Mouse (Mus musculus) intestine, embryonic 16.5 days (tissue): ENCODE measurements at regions not wholly inside any gene's neighbourhood (a gene's known extent, or its start where the extent isn't known, plus 50 kb on each side); places are given as distances from the start of the nearest gene placed in this dataset.
"Not testable (repeated sequence)": the region's sequence is repeated elsewhere in the genome, so short reads cannot be mapped to it uniquely, and the experiment has no call there.

Source experiments
- ATAC-seq: fragments of 200-750 bp; cut with Nextera tagmentation; 2 replicates; pipeline ENCODE4 v1.8.0; 2017; ENCODE audit warnings: moderate TSS enrichment, moderate library complexity
- H3K27ac ChIP-seq: fragments of 300-500 bp; sonication (generic); 2 replicates; pipeline ENCODE4 v1.5.1; 2014; ENCODE audit warnings: mild to moderate bottlenecking, low read length
- H3K27me3 ChIP-seq: fragments of 300-500 bp; sonication (generic); replicated peaks from 2 replicates; pipeline ENCODE4 v1.6.1; 2014; ENCODE audit warnings: low read length, control low read depth, mixed read lengths; ENCODE audit not compliant: control insufficient read depth, insufficient read depth
- H3K36me3 ChIP-seq: fragments of 300-500 bp; sonication (generic); 2 replicates; pipeline ENCODE4 v1.6.1; 2014; ENCODE audit warnings: low read length, control low read depth; ENCODE audit not compliant: control insufficient read depth, insufficient read depth
- H3K4me1 ChIP-seq: fragments of 300-500 bp; sonication (generic); 2 replicates; pipeline ENCODE4 v1.6.1; 2014; ENCODE audit warnings: low read length, control low read depth, mixed read lengths; ENCODE audit not compliant: control insufficient read depth, insufficient read depth
- H3K4me2 ChIP-seq: fragments of 300-500 bp; sonication (generic); 2 replicates; pipeline ENCODE4 v1.6.1; 2014; ENCODE audit warnings: low read depth, low read length, control low read depth
- H3K4me3 ChIP-seq: fragments of 300-500 bp; sonication (generic); 2 replicates; pipeline ENCODE4 v1.5.1; 2014; ENCODE audit warnings: mild to moderate bottlenecking, low read length
- H3K9ac ChIP-seq: fragments of 300-500 bp; sonication (generic); 2 replicates; pipeline ENCODE4 v1.6.1; 2014; ENCODE audit warnings: low read depth, low read length
- H3K9me3 ChIP-seq: fragments of 300-500 bp; sonication (generic); 2 replicates; pipeline ENCODE4 v1.6.1; 2016; ENCODE audit warnings: low read length, control low read depth; ENCODE audit not compliant: control insufficient read depth
- WGBS: fragments of 180-500 bp; shearing (Covaris S2); extraction: QIAGEN DNeasy Blood & Tissue Kit; methylation state at CpG from one replicate; pipeline ENCODE4 v1.1.7; 2014; 5-methylcytosine and 5-hydroxymethylcytosine counted together

DNA sequence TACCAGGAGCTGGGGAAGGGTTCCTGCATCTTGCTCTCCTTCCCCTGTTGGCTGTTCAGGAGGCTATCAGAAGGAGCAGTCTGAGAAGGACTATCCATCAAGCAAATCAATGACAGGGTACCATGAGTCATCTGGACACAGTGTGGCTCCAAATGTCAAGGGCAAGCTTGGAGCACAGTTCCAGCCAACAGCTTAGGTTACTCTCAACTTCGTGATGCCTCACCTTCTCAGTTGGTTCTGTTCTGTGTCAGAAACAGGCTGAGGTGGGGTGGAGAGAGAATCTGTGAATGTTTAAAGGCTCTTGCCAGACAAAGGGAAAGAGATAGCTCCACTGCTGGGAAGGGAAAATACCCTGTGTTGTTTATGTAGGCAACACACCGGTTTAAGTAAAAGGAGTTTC is 141.9 kb downstream of the Ube2e3 start:
- Histone ChIP-seq H3K9me3 (no peaks in the 10 kb centered on the region), H3K27ac (no peak overlapping the region), H3K4me2 (no peak overlapping the region), H3K9ac (no peak overlapping the region), H3K36me3 (no peaks in the 10 kb centered on the region), H3K27me3 (no peaks in the 10 kb centered on the region), H3K4me3 (no peak overlapping the region), H3K4me1 (no peaks in the 10 kb centered on the region)
- ATAC-seq: no peak
- 44% methylated on average over 2 of the region's 2 CpGs for WGBS

GRCm38 (mm10) chr2:79010273-79010672 is 142.3 kb downstream of the Ube2e3 start:
- H3K4me3 ChIP-seq: no peak overlapping the region
- no peak overlapping the region for H3K4me2 ChIP-seq
- WGBS: 73% methylated on average over 2 of the region's 2 CpGs
- no peaks in the 10 kb centered on the region for H3K27me3 ChIP-seq
- no peak for ATAC-seq
- H3K36me3 ChIP-seq: no peaks in the 10 kb centered on the region
- H3K4me1 ChIP-seq: no peaks in the 10 kb centered on the region
- no peak overlapping the region for H3K27ac ChIP-seq
- no peaks in the 10 kb centered on the region for H3K9me3 ChIP-seq
- no peak overlapping the region for H3K9ac ChIP-seq

DNA sequence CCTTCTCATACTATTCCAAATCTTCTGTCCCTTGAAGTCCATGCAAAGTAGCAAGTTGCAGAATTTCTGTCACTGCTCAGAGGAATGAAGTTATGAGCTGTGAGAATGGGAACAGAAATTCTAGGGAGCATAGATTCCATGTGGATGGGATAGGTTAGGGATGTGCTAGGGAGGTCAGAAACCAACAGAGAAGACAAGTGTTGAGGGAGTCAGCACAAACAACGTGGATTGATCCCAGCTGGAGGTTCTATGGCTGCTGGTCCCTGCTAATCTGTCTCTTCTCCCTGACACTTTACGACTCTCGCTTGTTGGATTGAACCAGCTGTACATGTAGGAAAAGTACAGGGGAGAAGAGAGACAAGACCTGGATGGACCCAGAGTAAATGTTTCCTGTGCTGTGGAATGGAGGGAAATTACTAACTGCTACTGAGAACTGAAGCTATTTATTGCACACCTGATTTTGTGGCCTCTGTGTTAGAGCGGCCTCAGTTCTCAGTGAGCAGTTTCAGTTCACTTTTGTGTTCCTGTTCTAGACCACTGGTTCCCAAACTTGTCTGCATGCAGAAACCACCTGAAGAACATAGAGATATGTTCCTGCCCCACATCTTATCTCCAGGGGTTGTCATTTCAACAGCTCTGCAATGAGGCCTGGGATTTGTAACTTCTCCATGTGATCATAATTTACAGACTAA is 151.0 kb downstream of the Ube2e3 start:
- Histone ChIP-seq H3K4me2 (no peak overlapping the region), H3K4me3 (no peak overlapping the region), H3K9me3 (no peaks in the 10 kb centered on the region), H3K27me3 (no peaks in the 10 kb centered on the region), H3K4me1 (no peaks in the 10 kb centered on the region), H3K9ac (no peak overlapping the region), H3K27ac (no peak overlapping the region), H3K36me3 (no peaks in the 10 kb centered on the region)
- 64% methylated on average over 4 of the region's 4 CpGs for WGBS
- no peak for ATAC-seq

DNA sequence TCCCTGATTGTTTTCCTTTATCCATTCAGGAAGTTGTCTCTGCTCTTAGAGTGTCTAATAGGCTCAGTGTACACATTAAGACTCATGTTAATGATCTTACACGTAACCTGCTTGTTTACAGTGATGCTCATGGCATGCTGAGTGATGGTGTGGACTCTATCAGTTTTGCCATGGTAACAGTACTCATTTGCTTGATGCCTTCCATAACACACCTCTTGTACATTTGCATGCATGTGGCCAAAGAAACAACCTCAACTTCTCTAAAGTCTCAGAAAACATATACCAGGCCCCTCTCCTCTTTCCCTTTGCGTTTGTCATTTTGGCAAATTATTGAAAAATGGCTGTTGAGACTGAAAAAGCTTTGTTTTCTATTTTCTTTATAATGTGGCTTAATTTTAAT is 155.0 kb downstream of the Ube2e3 start:
- no peaks in the 10 kb centered on the region for H3K36me3 ChIP-seq
- H3K27ac ChIP-seq: no peak overlapping the region
- no peaks in the 10 kb centered on the region for H3K9me3 ChIP-seq

DNA sequence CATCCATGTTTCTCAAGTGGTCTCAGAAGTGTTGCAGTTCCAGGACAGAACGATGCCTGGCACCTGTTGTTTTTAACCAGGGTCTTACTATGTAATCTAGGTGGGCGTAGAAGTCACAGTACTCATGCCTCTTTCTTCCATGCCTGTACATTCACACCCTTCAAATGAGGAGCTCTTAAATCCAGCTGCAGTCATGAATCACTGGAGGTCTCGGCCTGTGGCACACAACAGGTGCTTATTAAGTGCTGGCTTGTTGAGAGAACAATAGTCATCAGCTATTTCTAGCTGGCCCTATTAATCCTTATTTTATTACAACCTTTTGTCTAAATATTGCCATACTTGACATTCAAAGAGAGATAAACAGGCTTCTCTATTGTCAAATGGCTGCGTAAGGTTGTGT is 157.8 kb downstream of the Ube2e3 start:
- whole genome bisulfite sequencing: 71% methylated on average over 4 of the region's 4 CpGs
- Histone ChIP-seq H3K27ac (no peak overlapping the region), H3K9ac (no peak overlapping the region), H3K4me3 (no peak overlapping the region), H3K9me3 (no peaks in the 10 kb centered on the region), H3K4me2 (no peak overlapping the region), H3K27me3 (no peaks in the 10 kb centered on the region), H3K36me3 (no peaks in the 10 kb centered on the region), H3K4me1 (no peaks in the 10 kb centered on the region)
- ATAC-seq: no peak

More for the DNA sequence above, 155.0 kb downstream of the Ube2e3 start:
- WGBS: 81% methylated on average over 2 of the region's 2 CpGs
- Histone ChIP-seq H3K4me2 (no peak overlapping the region), H3K27me3 (no peaks in the 10 kb centered on the region), H3K9ac (no peak overlapping the region), H3K4me3 (no peak overlapping the region), H3K4me1 (no peaks in the 10 kb centered on the region)
- ATAC-seq: no peak

- no peak for ATAC-seq
- H3K4me1 ChIP-seq: no peaks in the 10 kb centered on the region
- H3K9ac ChIP-seq: no peak overlapping the region
- H3K9me3 ChIP-seq: no peaks in the 10 kb centered on the region
- H3K4me3 ChIP-seq: no peak overlapping the region
- no peak overlapping the region for H3K27ac ChIP-seq
- 69% methylated on average over 1 of the region's 1 CpGs for WGBS
- H3K36me3 ChIP-seq: no peaks in the 10 kb centered on the region
- H3K4me2 ChIP-seq: no peak overlapping the region
- no peaks in the 10 kb centered on the region for H3K27me3 ChIP-seq
Measured at GRCm38 (mm10) chr2:79030990-79031389, 163.1 kb downstream of the Ube2e3 start.

DNA sequence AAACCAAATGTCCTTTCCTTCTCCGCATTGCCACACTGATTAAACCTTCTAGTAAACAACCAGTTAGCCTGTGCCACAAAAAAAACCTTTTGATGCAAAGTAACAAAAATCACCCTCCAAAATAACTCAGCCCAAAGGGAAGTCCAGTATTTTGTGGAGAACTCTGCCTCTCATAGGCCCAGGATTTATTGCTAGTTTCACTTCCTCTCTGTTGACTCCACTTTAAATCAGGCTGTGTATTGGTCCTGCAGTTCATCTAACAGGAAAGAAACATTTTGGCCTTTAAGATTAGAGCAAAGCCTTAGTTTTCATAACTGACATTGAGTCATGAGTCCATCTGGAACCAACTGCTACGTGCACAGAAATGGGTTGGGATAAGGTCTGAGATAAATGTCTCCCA is 168.4 kb downstream of the Ube2e3 start:
- Histone ChIP-seq H3K4me2 (no peak overlapping the region), H3K4me3 (no peak overlapping the region), H3K9ac (no peak overlapping the region), H3K4me1 (no peaks in the 10 kb centered on the region), H3K36me3 (no peaks in the 10 kb centered on the region), H3K9me3 (no peaks in the 10 kb centered on the region), H3K27me3 (no peaks in the 10 kb centered on the region), H3K27ac (no peak overlapping the region)
- WGBS: 70% methylated on average over 2 of the region's 2 CpGs
- ATAC-seq: no peak

DNA sequence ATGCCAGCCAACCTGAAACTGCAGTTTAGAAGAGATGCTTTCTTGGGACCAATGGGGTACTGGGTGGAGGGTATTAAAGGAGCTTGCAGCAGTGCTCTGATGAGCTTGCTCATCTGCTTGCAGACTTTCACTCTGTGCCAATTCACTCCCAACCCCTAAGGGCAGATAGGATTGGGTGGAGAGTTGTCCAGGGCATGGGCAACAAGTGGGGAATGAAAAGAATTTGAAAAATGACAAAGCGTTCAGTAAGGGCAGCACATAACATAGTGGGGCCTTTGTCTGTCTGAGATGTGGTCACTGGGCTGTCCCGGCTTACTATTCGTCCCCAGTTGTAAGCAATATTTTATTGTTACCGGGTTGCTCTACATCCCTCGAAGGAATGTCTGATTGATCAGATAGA is 170.7 kb downstream of the Ube2e3 start:
- no peaks in the 10 kb centered on the region for H3K27me3 ChIP-seq
- H3K4me1 ChIP-seq: no peaks in the 10 kb centered on the region
- no peak overlapping the region for H3K9ac ChIP-seq
- H3K4me3 ChIP-seq: no peak overlapping the region
- 57% methylated on average over 5 of the region's 5 CpGs for WGBS
- H3K9me3 ChIP-seq: no peaks in the 10 kb centered on the region
- H3K4me2 ChIP-seq: no peak overlapping the region
- no peak overlapping the region for H3K27ac ChIP-seq
- no peak for ATAC-seq
- no peaks in the 10 kb centered on the region for H3K36me3 ChIP-seq

DNA sequence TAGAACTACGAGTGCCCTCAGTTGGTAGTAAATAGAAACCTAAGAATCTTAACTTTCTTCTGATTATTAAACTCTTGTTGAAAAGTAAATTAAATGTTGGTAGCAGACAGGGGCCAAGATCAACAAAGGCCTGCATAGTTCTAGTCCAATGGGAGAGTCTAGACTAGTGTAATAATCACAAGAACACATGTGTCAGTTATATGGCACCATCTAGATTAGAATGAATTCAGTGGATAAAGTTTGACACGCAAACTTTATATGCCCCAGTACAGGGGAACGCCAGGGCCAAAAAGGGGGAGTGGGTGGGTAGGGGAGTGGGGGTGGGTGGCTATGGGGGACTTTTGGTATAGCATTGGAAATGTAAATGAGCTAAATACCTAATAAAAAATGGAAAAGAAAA is 176.9 kb downstream of the Ube2e3 start:
- not testable (repeated sequence) for H3K27ac ChIP-seq, H3K4me2 ChIP-seq, H3K27me3 ChIP-seq, H3K4me1 ChIP-seq, H3K9me3 ChIP-seq, H3K36me3 ChIP-seq, H3K4me3 ChIP-seq, H3K9ac ChIP-seq, ATAC-seq
- WGBS: 80% methylated on average over 3 of the region's 3 CpGs

GRCm38 (mm10) chr2:79045508-79045907 is 177.6 kb downstream of the Ube2e3 start:
- no peak overlapping the region for H3K4me3 ChIP-seq
- no peak overlapping the region for H3K27ac ChIP-seq
- no peak overlapping the region for H3K9ac ChIP-seq
- no peak for ATAC-seq
- no peaks in the 10 kb centered on the region for H3K4me1 ChIP-seq
- no peak overlapping the region for H3K4me2 ChIP-seq
- WGBS: 76% methylated on average over 4 of the region's 4 CpGs
- no peaks in the 10 kb centered on the region for H3K27me3 ChIP-seq
- no peaks in the 10 kb centered on the region for H3K36me3 ChIP-seq
- H3K9me3 ChIP-seq: no peaks in the 10 kb centered on the region
